Mouse (Mus musculus) bone marrow macrophage, adult 2 months (primary cell): ENCODE results near the gene Boll.

Source experiments
- CTCF ChIP-seq: IDR thresholded peaks from 2 replicates; pipeline ENCODE4 v1.5.1; 2012; ENCODE audit warnings: low read depth, mild to moderate bottlenecking, low read length, moderate library complexity
- POLR2A ChIP-seq: IDR thresholded peaks from 2 replicates; pipeline ENCODE4 v1.6.1; 2012; ENCODE audit warnings: mild to moderate bottlenecking, low read depth, low read length, borderline replicate concordance

DNA sequence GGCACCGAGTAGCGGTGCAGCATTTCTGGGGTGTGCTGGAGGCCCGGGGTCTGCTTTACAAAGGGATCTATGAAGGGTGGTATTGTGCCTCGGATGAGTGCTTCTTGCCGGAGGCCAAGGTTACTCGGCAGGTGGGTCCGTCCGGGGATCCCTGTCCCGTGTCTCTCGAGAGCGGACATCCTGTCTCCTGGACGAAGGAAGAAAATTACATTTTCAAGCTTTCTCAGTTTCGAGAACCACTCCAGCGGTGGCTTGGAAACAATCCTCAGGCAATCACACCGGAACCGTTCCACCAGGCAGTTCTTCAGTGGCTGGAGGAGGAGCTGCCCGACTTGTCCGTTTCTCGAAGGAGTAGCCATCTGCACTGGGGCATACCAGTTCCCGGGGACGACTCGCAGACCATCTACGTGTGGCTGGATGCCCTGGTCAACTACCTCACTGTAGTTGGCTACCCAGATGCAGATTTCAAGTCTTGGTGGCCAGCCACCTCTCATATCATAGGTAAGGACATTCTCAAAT is 125.6 kb downstream of the Boll start:
- TF ChIP-seq POLR2A (no peak), CTCF (no peak)
